Mouse (Mus musculus) heart, embryonic 10.5 days (tissue): ENCODE data around the gene Spen. TPM values are rescaled to one million over a fixed set of nuclear protein-coding genes. Genes with fewer than 3 reads are reported as not detected.

Experiments used
- DNase-seq: peaks from one replicate; pipeline ENCODE4 v3.0.0-alpha.2; 2017; ENCODE audit warnings: low spot score
- H3K27ac ChIP-seq: fragments of 300-500 bp; sonication (generic); 2 replicates; pipeline ENCODE4 v1.5.1; 2016; ENCODE audit warnings: mild to moderate bottlenecking
- H3K27me3 ChIP-seq: fragments of 300-500 bp; sonication (generic); 2 replicates; pipeline ENCODE4 v1.6.1; 2016; ENCODE audit warnings: mild to moderate bottlenecking; ENCODE audit not compliant: poor library complexity, insufficient read depth, severe bottlenecking
- H3K36me3 ChIP-seq: fragments of 300-500 bp; sonication (generic); 2 replicates; pipeline ENCODE4 v1.6.1; 2016; ENCODE audit warnings: mild to moderate bottlenecking, moderate library complexity
- H3K4me1 ChIP-seq: fragments of 300-500 bp; sonication (generic); 2 replicates; pipeline ENCODE4 v1.6.1; 2016; ENCODE audit warnings: mild to moderate bottlenecking
- H3K4me3 ChIP-seq: fragments of 300-500 bp; sonication (generic); 2 replicates; pipeline ENCODE4 v1.5.1; 2016; ENCODE audit warnings: mild to moderate bottlenecking, moderate library complexity
- H3K9me3 ChIP-seq: fragments of 300-500 bp; sonication (generic); 2 replicates; pipeline ENCODE4 v1.6.1; 2016; ENCODE audit warnings: mild to moderate bottlenecking, moderate library complexity
- WGBS: fragments of 180-500 bp; shearing (Covaris S2); methylation state at CpG from one replicate; pipeline ENCODE4 v1.1.7; 2016; 5-methylcytosine and 5-hydroxymethylcytosine counted together
- polyA plus RNA-seq: library from polyadenylated mRNA; unstranded; fragments of >200 nt; fragmentation: Nextera tagmentation; extraction: Ambion mirVana; gene quantifications from 2 replicates; pipeline ENCODE4 v1.2.1, GENCODE M21; 2016

Gene Spen
- polyA plus RNA-seq, 1 experiment from 2014 or later: 8.4 TPM

- no peak for DNase-seq
- peaks cover 45% of the 10 kb centered on the region for H3K4me1 ChIP-seq
- H3K4me3 ChIP-seq: peak overlapping the region; percentile 61; the same call in 1 of the 2 replicates
- H3K27me3 ChIP-seq: peaks cover 21% of the 10 kb centered on the region; the same call in 1 of the 2 replicates
- peaks cover 23% of the 10 kb centered on the region for H3K36me3 ChIP-seq
- WGBS: 62% methylated on average over 10 of the region's 10 CpGs
- no peaks in the 10 kb centered on the region for H3K9me3 ChIP-seq
- peak overlapping the region; percentile 90 for H3K27ac ChIP-seq
These were observed 111.3 kb downstream of the Spen start for GRCm38 (mm10) chr4:141426796-141427745.

- H3K27me3 ChIP-seq: peaks cover 21% of the 10 kb centered on the region; the same call in 1 of the 2 replicates
- 2% methylated on average over 36 of the region's 36 CpGs for WGBS
- DNase-seq: peak; percentile 92
- peak overlapping the region; percentile 61 for H3K4me3 ChIP-seq
- H3K4me1 ChIP-seq: peaks cover 56% of the 10 kb centered on the region
- no peaks in the 10 kb centered on the region for H3K9me3 ChIP-seq
- peaks cover 23% of the 10 kb centered on the region for H3K36me3 ChIP-seq
- H3K27ac ChIP-seq: peak overlapping the region; percentile 90
These were observed 112.6 kb downstream of the Spen start for GRCm38 (mm10) chr4:141425484-141426479.

- DNase-seq: no peak
- Histone ChIP-seq H3K9me3 (no peaks in the 10 kb centered on the region), H3K4me1 (peaks cover 71% of the 10 kb centered on the region), H3K27ac (peak overlapping the region; percentile 90), H3K4me3 (peak overlapping the region; percentile 61), H3K27me3 (peaks cover 21% of the 10 kb centered on the region; the same call in 1 of the 2 replicates), H3K36me3 (peaks cover 23% of the 10 kb centered on the region)
- 68% methylated on average over 13 of the region's 13 CpGs for WGBS
These were observed 114.5 kb downstream of the Spen start for GRCm38 (mm10) chr4:141423691-141424431.

- H3K4me3 ChIP-seq: peak overlapping the region; percentile 61
These were observed 115.1 kb downstream of the Spen start for GRCm38 (mm10) chr4:141423288-141423687.

GRCm38 (mm10) chr4:141422841-141423240, 115.6 kb downstream of the Spen start:
- 55% methylated on average over 5 of the region's 5 CpGs for WGBS
- Histone ChIP-seq H3K4me1 (peaks cover 71% of the 10 kb centered on the region), H3K9me3 (no peaks in the 10 kb centered on the region), H3K27me3 (peaks cover 21% of the 10 kb centered on the region; the same call in 1 of the 2 replicates), H3K36me3 (peaks cover 23% of the 10 kb centered on the region), H3K4me3 (peak overlapping the region; percentile 61), H3K27ac (peak overlapping the region; percentile 90)
- no peak for DNase-seq

More at GRCm38 (mm10) chr4:141423288-141423687, 115.1 kb downstream of the Spen start:
- Histone ChIP-seq H3K9me3 (no peaks in the 10 kb centered on the region), H3K36me3 (peaks cover 23% of the 10 kb centered on the region), H3K4me1 (peaks cover 71% of the 10 kb centered on the region), H3K27ac (peak overlapping the region; percentile 90), H3K27me3 (peaks cover 21% of the 10 kb centered on the region; the same call in 1 of the 2 replicates)
- DNase-seq: no peak
- 67% methylated on average over 5 of the region's 5 CpGs for WGBS

GRCm38 (mm10) chr4:141421423-141421822, 117.0 kb downstream of the Spen start:
- Histone ChIP-seq H3K9me3 (no peaks in the 10 kb centered on the region), H3K4me1 (peaks cover 59% of the 10 kb centered on the region), H3K36me3 (peaks cover 23% of the 10 kb centered on the region), H3K27me3 (peaks cover 21% of the 10 kb centered on the region; the same call in 1 of the 2 replicates), H3K27ac (peak overlapping the region; percentile 90), H3K4me3 (peak overlapping the region; percentile 61)
- WGBS: 36% methylated on average over 14 of the region's 14 CpGs
- DNase-seq: peak; percentile 93

- Histone ChIP-seq H3K36me3 (peaks cover 23% of the 10 kb centered on the region), H3K27me3 (peaks cover 21% of the 10 kb centered on the region; the same call in 1 of the 2 replicates), H3K4me3 (peak overlapping the region; percentile 61), H3K27ac (peak overlapping the region; percentile 90), H3K9me3 (no peaks in the 10 kb centered on the region), H3K4me1 (peaks cover 56% of the 10 kb centered on the region)
- DNase-seq: peak; percentile 83
- 18% methylated on average over 9 of the region's 9 CpGs for WGBS
These were observed 117.5 kb downstream of the Spen start for GRCm38 (mm10) chr4:141420886-141421285.

GRCm38 (mm10) chr4:141420192-141420829, 118.1 kb downstream of the Spen start, which contains the start of gene Hspb7:
Hspb7 (plus strand) TSS chr4:141420779.
- WGBS: 34% methylated on average over 9 of the region's 9 CpGs
- H3K27ac ChIP-seq: peak within 1 kb of the TSS; percentile 90
- H3K27me3 ChIP-seq: peaks cover 21% of the 10 kb centered on the region; the same call in 1 of the 2 replicates
- H3K4me3 ChIP-seq: peak within 1 kb of the TSS; percentile 61
- no peaks in the 10 kb centered on the region for H3K9me3 ChIP-seq
- DNase-seq: no peak
- peaks cover 51% of the 10 kb centered on the region for H3K4me1 ChIP-seq
- peaks cover 23% of the 10 kb centered on the region for H3K36me3 ChIP-seq

- DNase-seq: no peak
- H3K4me1 ChIP-seq: peaks cover 44% of the 10 kb centered on the region
- H3K27me3 ChIP-seq: peaks cover 19% of the 10 kb centered on the region; the same call in 1 of the 2 replicates
- H3K4me3 ChIP-seq: peak overlapping the region; percentile 61
- H3K27ac ChIP-seq: peak overlapping the region; percentile 90
- H3K36me3 ChIP-seq: peaks cover 18% of the 10 kb centered on the region
- no peaks in the 10 kb centered on the region for H3K9me3 ChIP-seq
- 52% methylated on average over 27 of the region's 27 CpGs for WGBS
These were observed 118.8 kb downstream of the Spen start for GRCm38 (mm10) chr4:141419398-141420191.
